Mouse (Mus musculus): Measurements from ENCODE around the gene Crb3.

The Crb3 gene

GRCm38 (mm10) chr17:57062011-57062521, 3.2 kb downstream of the Crb3 start:
- in situ Hi-C loops (cut with MboI, MseI): no loop called here

GRCm38 (mm10) chr17:57062548-57062947, 3.6 kb downstream of the Crb3 start:
- in situ Hi-C loops (cut with MboI, MseI): no loop called here

GRCm38 (mm10) chr17:57063031-57063430, 4.1 kb downstream of the Crb3 start:
- in situ Hi-C loops (cut with MboI, MseI): no loop called here

GRCm38 (mm10) chr17:57066908-57067307, 8.0 kb downstream of the Crb3 start:
- in situ Hi-C loops (cut with MboI, MseI): no loop called here

GRCm38 (mm10) chr17:57070272-57070671, 11.4 kb downstream of the Crb3 start:
- in situ Hi-C loops (cut with MboI, MseI): no loop called here

GRCm38 (mm10) chr17:57070699-57071098, 11.8 kb downstream of the Crb3 start:
- in situ Hi-C loops (cut with MboI, MseI): no loop called here

GRCm38 (mm10) chr17:57076916-57077315, 18.0 kb downstream of the Crb3 start:
- in situ Hi-C loops (cut with MboI, MseI): no loop called here

GRCm38 (mm10) chr17:57078336-57078735, 19.4 kb downstream of the Crb3 start, which contains the start of gene Dennd1c:
TSS of gene Dennd1c (minus strand) at chr17:57078514.
- in situ Hi-C loops (cut with MboI, MseI): no loop called here

- in situ Hi-C loops (cut with MboI, MseI): no loop called here
Observed at GRCm38 (mm10) chr17:57079919-57080318, 21.0 kb downstream of the Crb3 start.

- in situ Hi-C loops (cut with MboI, MseI): no loop called here
Observed at GRCm38 (mm10) chr17:57081234-57081842, 22.4 kb downstream of the Crb3 start.

GRCm38 (mm10) chr17:57082481-57082880, 23.6 kb downstream of the Crb3 start:
- in situ Hi-C loops (cut with MboI, MseI): no loop called here

- in situ Hi-C loops (cut with MboI, MseI): no loop called here
Observed at GRCm38 (mm10) chr17:57085970-57086757, 27.3 kb downstream of the Crb3 start.

- in situ Hi-C loops (cut with MboI, MseI): no loop called here
Observed at GRCm38 (mm10) chr17:57087049-57087832, 28.3 kb downstream of the Crb3 start, which contains the start of gene Tubb4a. TSS of gene Tubb4a (minus strand) at chr17:57087782.

GRCm38 (mm10) chr17:57094222-57094621, 35.3 kb downstream of the Crb3 start:
- in situ Hi-C loops (cut with MboI, MseI): loop anchor here (5.0 kb wide), 3 partner anchors 73 to 243 kb away; no protein-coding TSS in a partner anchor

GRCm38 (mm10) chr17:57095855-57096622, 37.1 kb downstream of the Crb3 start:
- in situ Hi-C loops (cut with MboI, MseI): loop anchor here in 1 of 2 experiments (5.0 kb wide), 1 partner anchor 71 kb away; no protein-coding TSS in a partner anchor

- in situ Hi-C loops (cut with MboI, MseI): loop anchor here in 1 of 2 experiments (5.0 kb wide), 1 partner anchor 71 kb away; no protein-coding TSS in a partner anchor
Observed at GRCm38 (mm10) chr17:57096623-57096920, 37.7 kb downstream of the Crb3 start.

- in situ Hi-C loops (cut with MboI, MseI): loop anchor here in 1 of 2 experiments (5.0 kb wide), 1 partner anchor 69 kb away; no protein-coding TSS in a partner anchor
Observed at GRCm38 (mm10) chr17:57098321-57098720, 39.4 kb downstream of the Crb3 start.

GRCm38 (mm10) chr17:57099629-57100325, 40.9 kb downstream of the Crb3 start:
- in situ Hi-C loops (cut with MboI, MseI): loop anchor here in 1 of 2 experiments (5.0 kb wide), 2 partner anchors 68 to 218 kb away; no protein-coding TSS in a partner anchor

GRCm38 (mm10) chr17:57102276-57102675, 43.4 kb downstream of the Crb3 start:
- in situ Hi-C loops (cut with MboI, MseI): loop anchor here in 1 of 2 experiments (5.0 kb wide), 1 partner anchor 215 kb away; no protein-coding TSS in a partner anchor

- in situ Hi-C loops (cut with MboI, MseI): loop anchor here in 1 of 2 experiments (5.0 kb wide), 1 partner anchor 213 kb away; no protein-coding TSS in a partner anchor
Observed at GRCm38 (mm10) chr17:57104496-57104895, 45.6 kb downstream of the Crb3 start.

All from T-helper 17 cell (primary cell).